Mouse (Mus musculus): ENCODE measurements around the gene Herpud1. TPM values are rescaled to one million over a fixed set of nuclear protein-coding genes. Genes with fewer than 3 reads are reported as not detected.
A peak's percentile ranks its signal among the peaks of the same experiment; 100 is the strongest.
"Not testable (repeated sequence)": the region's sequence is repeated elsewhere in the genome, so short reads cannot be mapped to it uniquely, and the experiment has no call there.

Gene Herpud1
- polyA plus RNA-seq, 1 experiment = 417 TPM

GRCm38 (mm10) chr8:94392147-94392546 lies 5.9 kb downstream of the Herpud1 start:
- Histone ChIP-seq H3K27me3 (replicated peaks; ENCODE audit: control insufficient read depth, insufficient read depth, low read length) (no peaks in the 10 kb centered on the region), H3K4me1 (ENCODE audit: control insufficient read depth, insufficient read depth, low read length) (peaks cover 3% of the 10 kb centered on the region; the same call in 1 of the 2 replicates), H3K4me3 (ENCODE audit: insufficient read depth, low read depth, low read length) (no peak overlapping the region), H3K27ac (ENCODE audit: insufficient read depth, low read depth, low read length) (no peak overlapping the region), H3K36me3 (ENCODE audit: control insufficient read depth, insufficient read depth, low read length) (peaks cover 45% of the 10 kb centered on the region)
- 80% methylated on average over 12 of the region's 12 CpGs for WGBS
- DNase-seq = peak; percentile 80
- TF ChIP-seq POLR2A (IDR thresholded peaks at IDR 0.05; ENCODE audit: low read depth, low read length) (no peak), CTCF (conservative IDR thresholded peaks at IDR 0.05; ENCODE audit: insufficient read depth, insufficient read length, low read depth, low read length) (peak; percentile 54)

DNA sequence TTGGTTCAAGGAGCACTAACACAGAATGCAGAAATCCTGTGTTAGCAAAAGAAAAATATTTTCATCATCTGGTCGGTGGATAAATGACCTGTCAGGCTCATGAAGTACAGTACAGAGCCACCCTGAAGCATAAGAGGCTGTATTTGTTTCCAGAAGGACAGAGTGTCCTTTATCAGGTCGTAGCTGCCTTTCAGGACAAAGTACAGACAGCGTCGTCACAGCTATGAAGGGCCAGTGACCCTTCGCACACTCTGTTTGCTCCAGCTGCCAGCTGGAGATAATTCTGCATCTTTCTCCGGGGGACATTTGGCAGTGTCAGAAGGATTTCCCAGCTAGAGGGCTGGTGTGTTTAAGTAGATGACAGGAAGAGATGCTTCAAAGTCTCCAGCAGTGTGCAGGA lies 6.4 kb downstream of the Herpud1 start:
- TF ChIP-seq CTCF (conservative IDR thresholded peaks at IDR 0.05; ENCODE audit: insufficient read depth, insufficient read length, low read depth, low read length) = no peak
- H3K27me3 ChIP-seq (replicated peaks; ENCODE audit: control insufficient read depth, insufficient read depth, low read length) = no peaks in the 10 kb centered on the region
- 43% methylated on average over 6 of the region's 6 CpGs for WGBS
- no peak overlapping the region for H3K27ac ChIP-seq (ENCODE audit: insufficient read depth, low read depth, low read length)
- peak; percentile 47 for DNase-seq
- peaks cover 3% of the 10 kb centered on the region; the same call in 1 of the 2 replicates for H3K4me1 ChIP-seq (ENCODE audit: control insufficient read depth, insufficient read depth, low read length)
- no peak overlapping the region for H3K4me3 ChIP-seq (ENCODE audit: insufficient read depth, low read depth, low read length)
- H3K36me3 ChIP-seq (ENCODE audit: control insufficient read depth, insufficient read depth, low read length) = peaks cover 45% of the 10 kb centered on the region

- Histone ChIP-seq H3K27me3 (replicated peaks; ENCODE audit: control insufficient read depth, insufficient read depth, low read length) (no peaks in the 10 kb centered on the region), H3K4me3 (ENCODE audit: insufficient read depth, low read depth, low read length) (no peak overlapping the region), H3K4me1 (ENCODE audit: control insufficient read depth, insufficient read depth, low read length) (peaks cover 3% of the 10 kb centered on the region; the same call in 1 of the 2 replicates), H3K36me3 (ENCODE audit: control insufficient read depth, insufficient read depth, low read length) (peaks cover 32% of the 10 kb centered on the region), H3K27ac (ENCODE audit: insufficient read depth, low read depth, low read length) (no peak overlapping the region)
- WGBS = 87% methylated on average over 6 of the region's 6 CpGs
- no peak for DNase-seq
- TF ChIP-seq POLR2A (IDR thresholded peaks at IDR 0.05; ENCODE audit: low read depth, low read length) (no peak), CTCF (conservative IDR thresholded peaks at IDR 0.05; ENCODE audit: insufficient read depth, insufficient read length, low read depth, low read length) (no peak)
Observed at GRCm38 (mm10) chr8:94395851-94396540, 9.8 kb downstream of the Herpud1 start.

- no peak for TF ChIP-seq POLR2A (IDR thresholded peaks at IDR 0.05; ENCODE audit: low read depth, low read length)
- TF ChIP-seq CTCF (conservative IDR thresholded peaks at IDR 0.05; ENCODE audit: insufficient read depth, insufficient read length, low read depth, low read length) = peak; percentile 93
- Histone ChIP-seq H3K27ac (ENCODE audit: insufficient read depth, low read depth, low read length) (no peak overlapping the region), H3K36me3 (ENCODE audit: control insufficient read depth, insufficient read depth, low read length) (peaks cover 22% of the 10 kb centered on the region)
Observed at GRCm38 (mm10) chr8:94396964-94397657, 10.9 kb downstream of the Herpud1 start.

DNA sequence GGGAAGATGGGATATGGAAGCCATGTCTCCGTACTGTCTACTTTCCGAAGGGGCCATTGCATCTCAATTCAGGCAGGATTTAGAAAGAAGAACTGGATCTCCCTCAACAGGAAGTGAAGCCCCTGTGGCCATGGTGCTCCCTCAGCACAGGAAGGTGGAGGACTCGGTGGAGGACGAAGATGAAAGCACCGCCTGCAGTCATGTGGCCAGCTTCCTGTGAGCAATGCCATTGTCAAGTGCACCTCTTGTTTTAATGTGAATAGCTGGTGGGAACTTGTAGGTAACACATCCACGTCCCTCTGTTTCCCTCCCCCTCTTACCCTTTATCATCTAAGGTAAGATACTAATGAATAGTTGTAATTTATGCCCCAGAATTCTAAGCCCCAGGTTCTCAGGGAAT lies 12.3 kb downstream of the Herpud1 start:
- WGBS = 59% methylated on average over 6 of the region's 6 CpGs
- H3K27me3 ChIP-seq (replicated peaks; ENCODE audit: control insufficient read depth, insufficient read depth, low read length) = no peaks in the 10 kb centered on the region

More at GRCm38 (mm10) chr8:94396964-94397657, 10.9 kb downstream of the Herpud1 start:
- H3K4me1 ChIP-seq (ENCODE audit: control insufficient read depth, insufficient read depth, low read length) = peaks cover 3% of the 10 kb centered on the region; the same call in 1 of the 2 replicates
- WGBS = 50% methylated on average over 11 of the region's 11 CpGs
- H3K4me3 ChIP-seq (ENCODE audit: insufficient read depth, low read depth, low read length) = no peak overlapping the region
- peak; percentile 74 for DNase-seq
- no peaks in the 10 kb centered on the region for H3K27me3 ChIP-seq (replicated peaks; ENCODE audit: control insufficient read depth, insufficient read depth, low read length)

GRCm38 (mm10) chr8:94399361-94399953 lies 13.2 kb downstream of the Herpud1 start:
- Histone ChIP-seq H3K4me3 (ENCODE audit: insufficient read depth, low read depth, low read length) (no peak overlapping the region), H3K4me1 (ENCODE audit: control insufficient read depth, insufficient read depth, low read length) (peaks cover 3% of the 10 kb centered on the region; the same call in 1 of the 2 replicates), H3K27ac (ENCODE audit: insufficient read depth, low read depth, low read length) (no peak overlapping the region), H3K36me3 (ENCODE audit: control insufficient read depth, insufficient read depth, low read length) (peaks cover 8% of the 10 kb centered on the region), H3K27me3 (replicated peaks; ENCODE audit: control insufficient read depth, insufficient read depth, low read length) (no peaks in the 10 kb centered on the region)
- TF ChIP-seq CTCF (conservative IDR thresholded peaks at IDR 0.05; ENCODE audit: insufficient read depth, insufficient read length, low read depth, low read length) (no peak), POLR2A (IDR thresholded peaks at IDR 0.05; ENCODE audit: low read depth, low read length) (no peak)
- DNase-seq = no peak
- WGBS = 82% methylated on average over 3 of the region's 3 CpGs

More for the DNA sequence above, 12.3 kb downstream of the Herpud1 start:
- TF ChIP-seq POLR2A (IDR thresholded peaks at IDR 0.05; ENCODE audit: low read depth, low read length) (no peak), CTCF (conservative IDR thresholded peaks at IDR 0.05; ENCODE audit: insufficient read depth, insufficient read length, low read depth, low read length) (no peak)
- Histone ChIP-seq H3K36me3 (ENCODE audit: control insufficient read depth, insufficient read depth, low read length) (peaks cover 12% of the 10 kb centered on the region), H3K4me1 (ENCODE audit: control insufficient read depth, insufficient read depth, low read length) (peaks cover 3% of the 10 kb centered on the region; the same call in 1 of the 2 replicates), H3K4me3 (ENCODE audit: insufficient read depth, low read depth, low read length) (no peak overlapping the region), H3K27ac (ENCODE audit: insufficient read depth, low read depth, low read length) (no peak overlapping the region)
- DNase-seq = no peak

- DNase-seq; H3K27ac ChIP-seq (ENCODE audit: insufficient read depth, low read depth, low read length); H3K36me3 ChIP-seq (ENCODE audit: control insufficient read depth, insufficient read depth, low read length); H3K27me3 ChIP-seq (replicated peaks; ENCODE audit: control insufficient read depth, insufficient read depth, low read length); H3K4me1 ChIP-seq (ENCODE audit: control insufficient read depth, insufficient read depth, low read length); H3K4me3 ChIP-seq (ENCODE audit: insufficient read depth, low read depth, low read length): not testable (repeated sequence)
- WGBS = 85% methylated on average over 2 of the region's 2 CpGs
- 0 out of 2 replicates have a peak, but pooled peaks have one; percentile 14 for TF ChIP-seq CTCF (conservative IDR thresholded peaks at IDR 0.05; ENCODE audit: insufficient read depth, insufficient read length, low read depth, low read length)
Observed at GRCm38 (mm10) chr8:94399957-94400356, 13.7 kb downstream of the Herpud1 start.
